Mouse (Mus musculus) heart, postnatal 0 days (tissue): ENCODE data around the gene Tbc1d16.

Source experiments
- CTCF ChIP-seq: IDR thresholded peaks from 2 replicates; pipeline ENCODE4 v1.5.1; 2016; ENCODE audit warnings: antibody characterized with exemption, control low read depth, low read depth
- EP300 ChIP-seq: IDR thresholded peaks from 2 replicates; pipeline ENCODE4 v1.6.1; 2016; ENCODE audit warnings: antibody characterized with exemption, low read depth

DNA sequence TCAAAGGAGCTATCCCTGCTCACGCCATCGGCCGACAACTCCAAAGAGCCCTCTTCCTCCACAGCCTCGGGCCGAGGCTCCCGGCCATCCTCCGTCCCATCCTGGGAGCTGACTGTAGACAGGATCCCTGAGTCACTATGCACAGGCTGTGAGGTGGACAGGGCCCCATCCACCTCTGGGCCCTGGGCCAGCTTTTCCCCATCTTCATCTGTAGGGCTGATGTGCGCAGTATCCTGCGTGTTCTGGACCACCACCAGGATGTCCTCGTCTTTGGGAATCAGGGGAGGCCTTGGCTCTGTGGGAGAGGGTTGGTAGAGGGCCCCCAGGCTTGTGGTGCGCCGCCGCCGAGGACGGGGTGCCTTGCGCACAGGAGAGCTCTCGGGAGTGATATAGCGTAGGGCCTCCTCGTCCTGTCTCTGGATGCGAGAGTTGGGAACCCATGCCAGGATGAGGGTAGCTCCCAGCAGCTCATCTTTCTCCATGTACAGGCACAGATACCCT is 19.4 kb downstream of the Tbc1d16 start:
- TF ChIP-seq CTCF (no peak), EP300 (no peak)
